Mouse (Mus musculus): ENCODE measurements around the gene Tmigd3. TPM values are rescaled to one million over a fixed set of nuclear protein-coding genes. Genes with fewer than 3 reads are reported as not detected.

Gene Tmigd3
- total and polyA plus RNA-seq, 2 experiments from 2014 or later, result 0.33 TPM; not detected in 1

GRCm38 (mm10) chr3:105973411-105973810, 102.7 kb downstream of the Tmigd3 start, which contains the start of gene Ovgp1:
Gene Ovgp1, plus strand, starts transcription at chr3:105973711.
- TF ChIP-seq CTCF (IDR thresholded peaks at IDR 0.05; ENCODE audit: low read depth) (no peak), EP300 (IDR thresholded peaks at IDR 0.05; ENCODE audit: low read depth) (no peak)
- peaks cover 18% of the 10 kb centered on the region for H3K36me3 ChIP-seq (replicated peaks; ENCODE audit: control insufficient read depth, insufficient read depth, low read length)
- H3K27me3 ChIP-seq (ENCODE audit: control insufficient read depth, insufficient read depth, low read length), result no peaks in the 10 kb centered on the region
- WGBS, result 81% methylated on average over 3 of the region's 3 CpGs
- H3K4me3 ChIP-seq (ENCODE audit: low read depth, low read length), result no peak within 1 kb of the TSS
- DNase-seq (ENCODE audit: low spot score), result no peak
- H3K4me1 ChIP-seq (ENCODE audit: control insufficient read depth, insufficient read depth), result no peaks in the 10 kb centered on the region
- no peak within 1 kb of the TSS for H3K27ac ChIP-seq (ENCODE audit: low read depth)
- H3K9ac ChIP-seq (replicated peaks; ENCODE audit: low read depth, low read length), result no peak within 1 kb of the TSS
- ATAC-seq (ENCODE audit: insufficient read depth, low read depth), result no peak
- no peak within 1 kb of the TSS for H3K4me2 ChIP-seq (ENCODE audit: low read depth, low read length)
- H3K9me3 ChIP-seq (replicated peaks; ENCODE audit: control insufficient read depth, low read length), result no peaks in the 10 kb centered on the region

Other genes starting within 250 kb of the Tmigd3 start
- 12.6 and 19.7 TPM in 2 replicates for gene Ddx20, start 183.3 kb upstream of the Tmigd3 start, total RNA-seq (2014; rRNA removed; ENCODE audit: low replicate concordance)
- gene Ddx20, start 183.3 kb upstream of the Tmigd3 start, polyA plus RNA-seq (2015; fragmentation: Nextera tagmentation; extraction: Ambion mirVana), result 11.6 and 15.1 TPM in 2 replicates
- gene Inka2, start 166.3 kb upstream of the Tmigd3 start, total RNA-seq (2014; rRNA removed; ENCODE audit: low replicate concordance), result 1.6 and 4.5 TPM in 2 replicates
- gene Inka2, start 166.3 kb upstream of the Tmigd3 start, polyA plus RNA-seq (2015; fragmentation: Nextera tagmentation; extraction: Ambion mirVana), result 4.4 and 8.9 TPM in 2 replicates
- gene Rap1a, start 69.6 kb upstream of the Tmigd3 start, total RNA-seq (2014; rRNA removed; ENCODE audit: low replicate concordance), result 17.8 and 33.3 TPM in 2 replicates
- 91.0 and 92.3 TPM in 2 replicates for gene Rap1a, start 69.6 kb upstream of the Tmigd3 start, polyA plus RNA-seq (2015; fragmentation: Nextera tagmentation; extraction: Ambion mirVana)
- not detected in 2 replicates for gene Adora3, start within 50 bp of the Tmigd3 start, total RNA-seq (2014; rRNA removed; ENCODE audit: low replicate concordance)
- gene Adora3, start within 50 bp of the Tmigd3 start, polyA plus RNA-seq (2015; fragmentation: Nextera tagmentation; extraction: Ambion mirVana), result 0.14 and 0.21 TPM in 2 replicates
- gene I830077J02Rik, start 61.8 kb downstream of the Tmigd3 start, total RNA-seq (2014; rRNA removed; ENCODE audit: low replicate concordance), result 0.04 TPM in 1 of 2 replicates, not detected in the other
- 0.82 and 0.88 TPM in 2 replicates for gene I830077J02Rik, start 61.8 kb downstream of the Tmigd3 start, polyA plus RNA-seq (2015; fragmentation: Nextera tagmentation; extraction: Ambion mirVana)
- 54.8 and 63.0 TPM in 2 replicates for gene Wdr77, start 88.5 kb downstream of the Tmigd3 start, total RNA-seq (2014; rRNA removed; ENCODE audit: low replicate concordance)
- 57.5 and 63.1 TPM in 2 replicates for gene Wdr77, start 88.5 kb downstream of the Tmigd3 start, polyA plus RNA-seq (2015; fragmentation: Nextera tagmentation; extraction: Ambion mirVana)
- gene Atp5f1, start 89.2 kb downstream of the Tmigd3 start, total RNA-seq (2014; rRNA removed; ENCODE audit: low replicate concordance), result 751 and 784 TPM in 2 replicates
- 1,577 and 1,647 TPM in 2 replicates for gene Atp5f1, start 89.2 kb downstream of the Tmigd3 start, polyA plus RNA-seq (2015; fragmentation: Nextera tagmentation; extraction: Ambion mirVana)
- gene Ovgp1, start 102.8 kb downstream of the Tmigd3 start, total RNA-seq (2014; rRNA removed; ENCODE audit: low replicate concordance), result 0.57 and 0.70 TPM in 2 replicates
- gene Ovgp1, start 102.8 kb downstream of the Tmigd3 start, polyA plus RNA-seq (2015; fragmentation: Nextera tagmentation; extraction: Ambion mirVana), result 0.53 and 0.58 TPM in 2 replicates
- not detected in 2 replicates for gene Pifo, start 143.7 kb downstream of the Tmigd3 start, total RNA-seq (2014; rRNA removed; ENCODE audit: low replicate concordance)
- 0.40 TPM in 1 of 2 replicates, not detected in the other for gene Pifo, start 143.7 kb downstream of the Tmigd3 start, polyA plus RNA-seq (2015; fragmentation: Nextera tagmentation; extraction: Ambion mirVana)
- gene Chil5, start 161.9 kb downstream of the Tmigd3 start, total RNA-seq (2014; rRNA removed; ENCODE audit: low replicate concordance), result not detected in 2 replicates
- 0.15 TPM in 1 of 2 replicates, not detected in the other for gene Chil5, start 161.9 kb downstream of the Tmigd3 start, polyA plus RNA-seq (2015; fragmentation: Nextera tagmentation; extraction: Ambion mirVana)
- gene Chia1, start 242.3 kb downstream of the Tmigd3 start, total RNA-seq (2014; rRNA removed; ENCODE audit: low replicate concordance), result not detected in 2 replicates
- 0.11 TPM in 1 of 2 replicates, not detected in the other for gene Chia1, start 242.3 kb downstream of the Tmigd3 start, polyA plus RNA-seq (2015; fragmentation: Nextera tagmentation; extraction: Ambion mirVana)